Mouse (Mus musculus) forebrain, embryonic 15.5 days (tissue): ENCODE measurements around the gene Ubac2. TPM values are rescaled to one million over a fixed set of nuclear protein-coding genes. Genes with fewer than 3 reads are reported as not detected.

Experiments
- ATAC-seq: fragments of 200-750 bp; cut with Nextera tagmentation; replicated peaks from 2 replicates; pipeline ENCODE4 v1.8.0; 2017; ENCODE audit warnings: mild to moderate bottlenecking, moderate TSS enrichment, moderate library complexity
- H3K27ac ChIP-seq: fragments of 300-500 bp; sonication (generic); replicated peaks from 2 replicates; pipeline ENCODE4 v1.5.1; 2015; ENCODE audit warnings: mild to moderate bottlenecking, inconsistent platforms
- H3K27me3 ChIP-seq: fragments of 300-500 bp; sonication (generic); 2 replicates; pipeline ENCODE4 v1.6.1; 2015; ENCODE audit warnings: inconsistent platforms
- H3K36me3 ChIP-seq: fragments of 300-500 bp; sonication (generic); 2 replicates; pipeline ENCODE4 v1.6.1; 2015; ENCODE audit warnings: mild to moderate bottlenecking, inconsistent platforms
- H3K4me1 ChIP-seq: fragments of 300-500 bp; sonication (generic); 2 replicates; pipeline ENCODE4 v1.6.1; 2015; ENCODE audit warnings: inconsistent platforms
- H3K4me2 ChIP-seq: fragments of 300-500 bp; sonication (generic); replicated peaks from 2 replicates; pipeline ENCODE4 v1.6.1; 2015; ENCODE audit warnings: mild to moderate bottlenecking, inconsistent platforms
- H3K4me3 ChIP-seq: fragments of 300-500 bp; sonication (generic); 2 replicates; pipeline ENCODE4 v1.5.1; 2015; ENCODE audit warnings: mild to moderate bottlenecking, inconsistent platforms
- H3K9ac ChIP-seq: fragments of 300-500 bp; sonication (generic); replicated peaks from 2 replicates; pipeline ENCODE4 v1.6.1; 2015; ENCODE audit warnings: mild to moderate bottlenecking, inconsistent platforms
- H3K9me3 ChIP-seq: fragments of 300-500 bp; sonication (generic); 2 replicates; pipeline ENCODE4 v1.6.1; 2016; ENCODE audit warnings: inconsistent platforms
- WGBS: fragments of 180-500 bp; shearing (Covaris S2); methylation state at CpG from one replicate; pipeline ENCODE4 v1.1.7; 2015; ENCODE audit warnings: mixed read lengths; 5-methylcytosine and 5-hydroxymethylcytosine counted together
- polyA plus RNA-seq: library from polyadenylated mRNA; unstranded; fragments of >200 nt; fragmentation: Nextera tagmentation; extraction: Ambion mirVana; gene quantifications from 2 replicates; pipeline ENCODE4 v1.2.1, GENCODE M21; 2015

Gene Ubac2
- polyA plus RNA-seq, 1 experiment from 2014 or later = 51.8 TPM

DNA sequence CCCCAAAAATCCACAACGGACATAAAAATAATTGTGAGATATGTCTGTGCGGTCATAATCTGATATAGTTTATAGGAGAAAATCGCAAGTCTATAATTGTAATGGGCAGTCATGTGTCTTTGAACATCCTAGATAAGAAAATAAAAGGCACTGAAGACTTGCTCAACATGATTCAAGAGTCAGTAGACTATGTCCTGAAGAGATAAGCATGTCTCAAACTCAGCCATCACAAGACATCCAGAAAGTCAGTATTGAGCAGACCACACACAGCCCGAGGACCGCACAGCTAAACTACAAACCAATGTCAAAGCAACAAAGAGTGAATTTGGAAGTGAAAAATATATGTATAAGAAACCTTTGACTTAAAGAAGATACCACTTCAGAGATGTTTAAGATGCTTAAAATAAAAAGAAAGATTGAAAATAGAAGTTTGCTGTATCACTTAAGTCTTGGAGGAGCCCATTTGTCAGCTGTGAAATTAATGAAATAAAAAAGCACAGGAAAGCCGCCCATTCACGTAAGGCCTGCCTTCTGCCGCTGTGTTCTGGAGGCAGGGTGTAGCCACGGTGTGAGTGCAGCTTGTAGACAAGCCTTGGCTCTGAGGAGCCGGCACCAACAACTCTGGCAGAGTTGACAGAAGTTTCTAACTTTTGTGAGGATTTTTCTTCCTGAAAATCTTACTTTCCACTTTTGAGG lies 78.9 kb downstream of the Ubac2 start:
- ATAC-seq = no peak
- H3K4me1 ChIP-seq = no peaks in the 10 kb centered on the region
- 92% methylated on average over 10 of the region's 10 CpGs for WGBS

DNA sequence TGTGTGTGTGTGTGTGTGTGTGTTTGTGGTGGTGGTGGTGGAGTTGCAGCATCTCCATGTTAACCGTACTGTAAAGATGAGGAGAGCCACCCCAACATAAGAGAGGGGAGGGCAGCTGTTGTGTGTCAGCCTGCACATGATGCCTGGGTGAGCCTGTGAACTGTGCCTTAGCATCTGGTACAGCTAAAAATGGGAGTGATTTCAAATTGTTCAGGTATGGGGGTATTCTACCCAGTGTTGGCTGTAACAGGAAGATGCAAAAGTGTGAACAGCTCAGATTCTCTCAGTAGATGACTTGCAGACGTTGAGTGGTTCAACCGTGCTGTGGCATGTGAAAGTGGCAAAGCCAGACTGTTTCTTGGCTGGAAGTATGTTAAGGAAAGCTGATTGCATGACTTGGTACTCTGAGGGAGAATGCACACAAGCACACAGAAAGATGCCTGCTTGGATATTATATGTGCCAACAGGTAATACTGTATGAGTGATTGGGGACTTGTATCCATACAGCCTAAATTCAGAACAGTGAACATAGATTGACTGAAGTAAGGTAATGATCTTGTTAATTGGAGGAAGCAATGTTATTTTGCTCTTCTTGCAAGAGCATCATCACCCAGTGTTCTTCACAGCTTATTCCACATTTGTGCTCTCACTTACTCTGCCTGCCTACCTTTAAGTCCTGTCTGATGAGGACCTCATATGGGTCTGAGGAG lies 79.8 kb downstream of the Ubac2 start:
- ATAC-seq = no peak
- Histone ChIP-seq H3K4me3 (no peak overlapping the region), H3K4me2 (no peak overlapping the region), H3K36me3 (no peaks in the 10 kb centered on the region), H3K9me3 (no peaks in the 10 kb centered on the region), H3K27ac (no peak overlapping the region), H3K9ac (no peak overlapping the region), H3K27me3 (no peaks in the 10 kb centered on the region), H3K4me1 (peaks cover 2% of the 10 kb centered on the region; the same call in 1 of the 2 replicates)
- WGBS = 91% methylated on average over 3 of the region's 3 CpGs

More for the DNA sequence above, 78.9 kb downstream of the Ubac2 start:
- Histone ChIP-seq H3K9me3 (no peaks in the 10 kb centered on the region), H3K36me3 (no peaks in the 10 kb centered on the region), H3K27me3 (no peaks in the 10 kb centered on the region), H3K4me3 (no peak overlapping the region), H3K4me2 (no peak overlapping the region), H3K27ac (no peak overlapping the region), H3K9ac (no peak overlapping the region)

DNA sequence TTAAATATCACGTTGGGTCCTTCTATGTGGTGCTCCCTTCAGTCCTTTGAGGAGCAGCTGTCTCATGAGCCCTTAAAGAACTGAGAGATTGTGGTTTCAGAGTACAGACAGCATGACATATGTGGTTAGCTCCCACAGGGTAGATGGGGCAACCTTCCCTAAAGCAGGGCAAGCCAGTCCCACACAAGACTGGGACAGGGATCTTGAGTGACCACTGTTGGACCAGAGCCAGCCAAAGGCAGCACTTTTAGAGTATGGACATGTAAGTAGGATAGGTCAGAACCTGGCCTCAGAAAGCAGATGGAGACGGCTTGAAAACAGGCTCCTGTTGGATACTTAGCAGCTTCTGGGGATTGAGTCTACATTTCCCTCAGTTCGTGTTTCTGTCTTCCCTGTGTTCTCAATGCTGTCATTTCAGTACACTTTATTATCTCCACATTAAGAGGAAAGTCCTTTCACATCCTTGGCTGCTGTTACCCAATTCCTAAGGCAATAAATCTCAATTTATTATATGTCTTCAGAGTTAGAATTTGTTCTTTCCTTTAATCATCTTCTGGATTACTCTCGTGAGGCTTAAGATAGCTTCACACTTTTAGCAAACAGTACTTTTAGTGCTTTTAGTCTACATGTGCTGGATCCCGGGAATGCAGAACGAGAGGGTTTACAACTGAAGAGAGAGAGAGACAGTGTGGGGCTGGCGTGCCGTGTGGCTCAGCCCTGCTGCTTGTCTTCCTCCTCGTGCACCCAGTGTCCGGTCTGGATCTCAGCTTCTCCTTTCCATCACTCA lies 80.5 kb downstream of the Ubac2 start:
- Histone ChIP-seq H3K9ac (no peak overlapping the region), H3K4me2 (no peak overlapping the region), H3K4me1 (peaks cover 9% of the 10 kb centered on the region), H3K4me3 (no peak overlapping the region), H3K36me3 (no peaks in the 10 kb centered on the region), H3K27ac (no peak overlapping the region), H3K9me3 (no peaks in the 10 kb centered on the region), H3K27me3 (no peaks in the 10 kb centered on the region)
- no peak for ATAC-seq
- WGBS = 89% methylated on average over 10 of the region's 10 CpGs

DNA sequence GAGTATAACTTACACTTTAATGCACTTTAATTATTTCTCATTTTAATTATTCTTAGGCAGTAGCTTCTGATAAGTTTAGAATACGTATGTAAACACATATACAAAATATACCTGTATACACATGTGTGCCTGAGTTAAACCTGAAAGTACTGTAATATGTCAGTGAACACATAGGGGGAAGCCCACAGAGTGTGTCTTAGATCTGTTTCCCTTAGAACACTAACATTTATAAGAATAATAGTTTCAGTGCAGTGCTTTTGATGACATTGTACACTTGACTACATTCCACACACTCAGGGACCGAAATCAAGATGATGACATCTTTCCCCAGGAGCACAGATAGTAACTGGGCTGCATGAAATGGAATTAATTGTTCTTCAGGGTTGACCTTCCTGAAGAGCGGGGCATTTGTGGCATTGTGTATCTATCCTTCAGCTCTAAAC lies 81.1 kb downstream of the Ubac2 start:
- no peak overlapping the region for H3K4me2 ChIP-seq
- WGBS = 95% methylated on average over 3 of the region's 3 CpGs
- H3K4me1 ChIP-seq = peaks cover 11% of the 10 kb centered on the region
- no peaks in the 10 kb centered on the region for H3K9me3 ChIP-seq
- no peaks in the 10 kb centered on the region for H3K27me3 ChIP-seq
- H3K4me3 ChIP-seq = no peak overlapping the region
- H3K27ac ChIP-seq = no peak overlapping the region
- no peak overlapping the region for H3K9ac ChIP-seq
- ATAC-seq = no peak
- no peaks in the 10 kb centered on the region for H3K36me3 ChIP-seq

DNA sequence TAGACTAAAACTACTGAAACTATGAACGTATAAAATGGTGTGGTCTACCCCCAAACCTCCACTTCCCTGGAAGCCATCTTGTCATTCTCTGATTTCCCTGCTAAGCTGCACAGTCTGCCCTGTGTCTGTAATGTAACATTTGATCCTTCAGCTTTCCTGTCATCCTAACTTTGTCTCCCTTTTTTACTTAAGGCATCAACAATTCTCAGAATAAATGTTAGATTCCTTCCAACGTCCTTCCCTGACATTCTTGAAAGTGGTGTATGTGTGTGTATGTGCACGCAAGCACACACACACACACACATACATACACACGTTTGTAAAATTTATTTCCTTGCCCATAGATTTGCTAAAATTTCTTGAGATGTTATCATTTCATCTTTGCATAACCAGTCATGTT lies 81.6 kb downstream of the Ubac2 start:
- peaks cover 11% of the 10 kb centered on the region for H3K4me1 ChIP-seq
- no peaks in the 10 kb centered on the region for H3K36me3 ChIP-seq
- H3K4me2 ChIP-seq = no peak overlapping the region
- whole genome bisulfite sequencing = 88% methylated on average over 4 of the region's 4 CpGs
- no peak for ATAC-seq
- H3K9me3 ChIP-seq = no peaks in the 10 kb centered on the region
- no peaks in the 10 kb centered on the region for H3K27me3 ChIP-seq
- H3K9ac ChIP-seq = no peak overlapping the region
- H3K27ac ChIP-seq = no peak overlapping the region
- no peak overlapping the region for H3K4me3 ChIP-seq

DNA sequence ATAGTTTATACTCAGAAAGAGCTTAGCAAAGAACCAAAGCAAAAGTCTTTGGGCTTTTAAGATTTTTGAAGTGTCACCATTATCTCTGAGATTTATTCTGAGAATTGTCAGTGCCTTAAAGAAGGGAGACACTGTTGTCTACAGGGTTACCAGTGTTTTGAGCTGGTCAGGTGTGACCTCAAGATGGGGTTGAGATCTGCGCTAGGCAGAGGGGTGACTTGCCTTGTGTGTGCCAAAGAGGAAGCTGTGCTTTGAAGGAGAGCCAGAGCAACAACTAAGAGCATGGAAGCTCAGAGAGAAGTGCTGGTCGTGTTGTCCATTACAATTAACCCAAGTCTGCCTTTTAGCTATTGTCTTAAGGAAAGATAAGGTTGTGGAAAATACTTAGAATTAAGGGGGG lies 82.1 kb downstream of the Ubac2 start:
- no peak overlapping the region for H3K27ac ChIP-seq
- no peak overlapping the region for H3K4me3 ChIP-seq
- peaks cover 11% of the 10 kb centered on the region for H3K4me1 ChIP-seq
- H3K9me3 ChIP-seq = no peaks in the 10 kb centered on the region
- WGBS = 89% methylated on average over 2 of the region's 2 CpGs
- no peaks in the 10 kb centered on the region for H3K27me3 ChIP-seq
- ATAC-seq = no peak
- no peak overlapping the region for H3K9ac ChIP-seq
- no peaks in the 10 kb centered on the region for H3K36me3 ChIP-seq
- H3K4me2 ChIP-seq = no peak overlapping the region

DNA sequence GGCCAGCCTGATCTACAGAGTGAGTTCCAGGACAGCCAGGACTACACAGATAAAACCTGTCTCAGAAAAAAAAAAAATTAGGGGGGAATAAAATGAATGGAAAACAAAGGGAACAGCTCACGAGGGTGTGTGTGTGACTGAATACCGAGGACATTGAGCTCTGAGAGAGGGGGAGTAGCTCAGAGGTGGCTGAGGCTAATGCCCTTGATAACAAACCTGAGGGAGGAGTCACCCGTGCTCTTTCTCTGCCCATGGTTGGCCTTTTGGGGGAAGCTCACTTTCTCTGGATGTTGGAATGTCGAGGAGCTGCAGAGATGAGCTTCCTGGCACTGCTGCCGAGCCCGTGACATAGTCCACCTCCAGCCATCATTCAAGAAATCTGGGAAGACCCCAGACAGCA lies 82.6 kb downstream of the Ubac2 start:
- Histone ChIP-seq H3K4me2 (no peak overlapping the region), H3K9me3 (no peaks in the 10 kb centered on the region), H3K4me3 (no peak overlapping the region), H3K27ac (no peak overlapping the region), H3K27me3 (no peaks in the 10 kb centered on the region), H3K36me3 (no peaks in the 10 kb centered on the region), H3K4me1 (peaks cover 11% of the 10 kb centered on the region), H3K9ac (no peak overlapping the region)
- no peak for ATAC-seq
- WGBS = 68% methylated on average over 6 of the region's 6 CpGs

DNA sequence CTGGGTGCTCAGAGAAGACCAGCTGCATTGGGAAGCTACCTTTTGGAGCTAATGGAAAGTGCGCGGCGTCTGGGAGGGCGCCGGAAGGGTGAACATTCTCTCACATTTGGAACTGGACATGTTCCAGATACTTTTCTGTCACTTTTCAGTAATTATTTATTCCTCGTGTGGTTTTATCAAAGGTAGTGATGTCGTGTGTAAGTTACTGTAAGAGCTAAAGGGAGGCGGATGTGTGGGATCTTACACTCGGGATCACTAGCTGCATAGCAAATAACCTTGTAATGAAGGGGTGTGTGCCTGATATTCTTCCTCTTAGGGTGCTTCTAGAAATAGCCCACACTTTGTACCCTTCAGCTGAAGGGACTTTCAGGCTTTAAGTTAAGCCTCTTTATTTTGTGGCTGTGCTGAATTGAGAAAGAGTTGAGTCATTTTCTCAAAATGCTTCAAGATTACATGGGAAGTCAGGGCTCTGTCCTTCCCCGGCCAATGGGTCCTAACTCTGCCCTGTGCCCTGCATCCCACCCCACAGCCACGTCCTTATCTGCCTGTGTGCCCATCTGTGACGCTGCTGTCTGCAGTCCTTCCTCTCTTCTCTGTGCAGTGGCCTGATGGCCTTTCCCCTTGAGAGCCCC lies 83.2 kb downstream of the Ubac2 start:
- H3K36me3 ChIP-seq = no peaks in the 10 kb centered on the region
- peaks cover 11% of the 10 kb centered on the region for H3K4me1 ChIP-seq
- H3K9ac ChIP-seq = no peak overlapping the region
- ATAC-seq = no peak
- no peak overlapping the region for H3K4me2 ChIP-seq
- H3K27ac ChIP-seq = no peak overlapping the region
- no peak overlapping the region for H3K4me3 ChIP-seq
- no peaks in the 10 kb centered on the region for H3K27me3 ChIP-seq
- WGBS = 82% methylated on average over 12 of the region's 12 CpGs
- no peaks in the 10 kb centered on the region for H3K9me3 ChIP-seq

DNA sequence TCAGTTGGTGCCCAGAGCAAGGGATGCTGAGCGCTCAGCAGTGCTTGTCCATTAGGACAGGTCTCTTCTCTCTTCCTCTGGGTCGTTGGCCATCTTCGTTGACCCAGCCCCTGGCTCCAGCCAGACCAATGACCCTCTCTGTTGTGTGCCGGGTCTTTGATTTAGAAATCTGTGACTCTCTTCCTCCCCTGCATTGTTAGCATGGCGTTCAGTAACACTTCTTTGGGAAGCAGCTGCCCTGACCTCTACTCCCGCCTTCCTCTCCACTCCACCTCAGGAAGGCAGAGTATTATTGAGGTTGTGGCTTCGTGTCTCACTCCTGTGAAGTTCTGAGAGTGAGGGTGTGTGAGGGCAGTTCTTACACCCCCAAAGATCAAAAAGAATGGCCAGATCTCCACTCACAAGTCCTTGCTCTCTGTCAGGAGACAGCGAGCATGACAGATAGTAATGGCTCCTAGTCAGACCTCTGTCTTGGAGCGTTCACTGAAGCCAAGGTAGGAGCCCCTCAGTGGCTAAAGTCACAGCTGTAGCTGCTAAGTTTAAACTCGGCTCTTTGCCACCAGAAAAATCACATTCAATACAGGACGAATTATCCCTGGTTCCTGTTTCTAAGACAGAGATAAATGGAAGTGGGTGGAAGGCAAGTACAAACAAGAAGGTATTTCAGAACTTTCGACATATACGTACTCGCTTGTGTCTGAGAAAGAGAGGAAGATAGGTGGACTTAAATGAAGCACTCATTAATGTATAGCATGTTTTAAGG lies 83.9 kb downstream of the Ubac2 start:
- H3K9ac ChIP-seq = no peak overlapping the region
- no peaks in the 10 kb centered on the region for H3K9me3 ChIP-seq
- H3K4me2 ChIP-seq = no peak overlapping the region
- H3K4me1 ChIP-seq = peaks cover 11% of the 10 kb centered on the region
- no peak overlapping the region for H3K27ac ChIP-seq
- H3K36me3 ChIP-seq = no peaks in the 10 kb centered on the region
- H3K27me3 ChIP-seq = no peaks in the 10 kb centered on the region
- 88% methylated on average over 14 of the region's 14 CpGs for WGBS
- no peak for ATAC-seq
- no peak overlapping the region for H3K4me3 ChIP-seq

DNA sequence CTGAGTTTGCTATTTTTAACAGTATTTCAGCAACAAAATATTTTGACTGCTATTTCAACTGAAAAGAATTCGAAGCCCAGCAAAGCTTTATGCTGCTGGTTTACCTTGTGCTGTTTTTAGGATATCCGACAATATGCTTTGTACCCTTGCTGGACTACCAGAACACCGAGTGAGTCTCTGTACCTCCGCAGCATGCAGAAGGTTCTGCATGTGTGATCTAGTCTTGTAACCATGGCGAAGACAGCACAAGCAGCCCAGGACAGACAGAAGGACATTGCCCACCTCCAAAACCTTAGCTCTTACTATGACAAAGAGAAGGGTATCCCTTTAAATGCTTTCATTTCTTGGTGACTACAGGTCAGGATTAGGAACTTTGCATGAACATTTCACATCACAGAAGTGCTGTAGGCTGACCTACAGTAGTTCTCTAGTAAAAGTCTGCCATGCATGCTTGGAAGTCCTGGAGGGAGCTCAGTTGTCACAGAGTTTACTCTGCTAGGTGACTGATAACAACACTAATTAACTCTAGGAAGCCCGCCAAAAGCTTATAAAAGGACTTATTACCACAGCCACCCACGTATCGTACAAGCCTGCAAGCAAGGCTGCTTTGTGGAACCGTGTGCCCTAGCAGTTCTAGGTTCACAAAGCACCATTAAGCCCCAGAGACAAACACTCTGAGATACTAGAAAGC lies 85.0 kb downstream of the Ubac2 start:
- Histone ChIP-seq H3K4me2 (no peak overlapping the region), H3K9me3 (no peaks in the 10 kb centered on the region)
- peak; percentile 80; the same call in 1 of the 2 replicates for ATAC-seq

DNA sequence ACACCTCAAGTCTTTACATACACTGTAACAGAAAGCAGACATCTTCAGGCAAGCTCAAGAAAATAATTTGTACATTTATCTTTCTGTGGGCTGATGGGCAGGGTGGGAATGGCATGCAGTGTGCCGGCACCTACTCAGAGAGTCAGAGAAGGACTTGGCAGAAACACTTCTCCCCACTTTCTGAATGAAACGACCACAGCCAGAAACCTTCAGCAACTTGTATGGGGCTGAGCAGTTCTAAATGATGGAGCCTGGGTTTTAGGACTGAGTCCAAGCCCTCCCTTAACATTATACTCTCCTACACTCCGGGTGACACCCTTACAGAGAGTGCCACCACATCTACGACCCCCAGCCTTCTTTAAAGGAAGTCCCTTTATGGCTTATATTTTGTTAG lies 85.5 kb downstream of the Ubac2 start:
- Histone ChIP-seq H3K4me2 (no peak overlapping the region), H3K9me3 (no peaks in the 10 kb centered on the region), H3K36me3 (no peaks in the 10 kb centered on the region), H3K27ac (no peak overlapping the region), H3K4me3 (no peak overlapping the region), H3K4me1 (peaks cover 11% of the 10 kb centered on the region), H3K27me3 (no peaks in the 10 kb centered on the region), H3K9ac (no peak overlapping the region)
- peak; percentile 62 for ATAC-seq
- WGBS = 37% methylated on average over 4 of the region's 4 CpGs

More for the DNA sequence above, 85.0 kb downstream of the Ubac2 start:
- 59% methylated on average over 9 of the region's 9 CpGs for WGBS
- no peaks in the 10 kb centered on the region for H3K36me3 ChIP-seq
- no peak overlapping the region for H3K27ac ChIP-seq
- no peak overlapping the region for H3K9ac ChIP-seq
- H3K4me1 ChIP-seq = peaks cover 11% of the 10 kb centered on the region
- no peak overlapping the region for H3K4me3 ChIP-seq
- no peaks in the 10 kb centered on the region for H3K27me3 ChIP-seq
